ENCODE assay signal across 13 mouse cellular contexts in genomic region chr4:88195898-88196495, GRCm38 (mm10).
DNase-seq lines count a peak whose midpoint lies in the region; ATAC-seq and TF ChIP-seq lines count a peak whose summit lies in the region.
"Had no signal": no experiment of that assay in that cellular context is flagged by ENCODE, and none has a peak within 500 bp of the region (broad histone marks: within the 10 kb centered on the region; RNA-seq: fewer than 3 reads in every experiment).

No protein-coding gene starts in this region.

- H3K9ac ChIP-seq in intestine, embryonic 16.5 days (ENCODE audit: low read depth, low read length) = no peak overlapping the region

- no peak overlapping the region for H3K4me3 ChIP-seq in left cerebral cortex, adult 2 months
- no peak overlapping the region for H3K4me3 ChIP-seq in intestine, embryonic 16.5 days (ENCODE audit: low read length)
- H3K4me3 ChIP-seq: erythroblast, embryonic 14.5 days; megakaryocyte, embryonic 14.5 days had no signal

- TF ChIP-seq CTCF in left cerebral cortex, adult 2 months (IDR thresholded peaks at IDR 0.05) = no peak; the same call in none of the 2 replicates

- peak overlapping the region; percentile 32; the same call in 1 of the 2 replicates for H3K27ac ChIP-seq in left cerebral cortex, adult 2 months
- no peak overlapping the region for H3K27ac ChIP-seq in intestine, embryonic 16.5 days (ENCODE audit: low read length)

- intact Hi-C loops in left cerebral cortex, adult 2 months (cut with DNase I) = loop anchor here (5.0 kb wide), 1 partner anchor 159 kb away; no protein-coding TSS in a partner anchor

- H3K27me3 ChIP-seq in intestine, embryonic 16.5 days (replicated peaks; ENCODE audit: control insufficient read depth, insufficient read depth, low read length) = no peaks in the 10 kb centered on the region
- H3K27me3 ChIP-seq: megakaryocyte, embryonic 14.5 days; Patski had no signal

- DNase-seq in frontal cortex, postnatal 10 days (ENCODE audit: low spot score in 2 of 2) = no peak
- peak; percentile 58 for DNase-seq in Muller cell, postnatal 12 days (ENCODE audit: inconsistent ontology term)
- DNase-seq in cerebellum, postnatal 14 days = peak; percentile 71 to 88
- no peak for DNase-seq in left cerebral cortex, adult 2 months (ENCODE audit: extremely low spot score in 1 of 2, low spot score in 2 of 2)
- no peak for DNase-seq in adrenal gland, postnatal 4 days (ENCODE audit: low spot score in 2 of 2)
- no peak for DNase-seq in adrenal gland, adult (ENCODE audit: inconsistent age in 2 of 2, low spot score in 1 of 2)
- DNase-seq: B cell, adult 2 months; thymus, adult 18-20 months had no signal

- H3K9me3 ChIP-seq in intestine, embryonic 16.5 days (ENCODE audit: control insufficient read depth, low read length) = no peaks in the 10 kb centered on the region
- H3K9me3 ChIP-seq: megakaryocyte, embryonic 14.5 days had no signal

- no peaks in the 10 kb centered on the region for H3K36me3 ChIP-seq in intestine, embryonic 16.5 days (ENCODE audit: control insufficient read depth, insufficient read depth, low read length)

- 0 out of 2 replicates have a peak, but pooled peaks cover 4% of the 10 kb centered on the region for H3K4me1 ChIP-seq in intestine, embryonic 16.5 days (ENCODE audit: control insufficient read depth, insufficient read depth, low read length)

- H3K4me2 ChIP-seq in intestine, embryonic 16.5 days (ENCODE audit: low read depth, low read length) = no peak overlapping the region

- peak; percentile 97 for ATAC-seq in frontal cortex, adult (ENCODE audit: low TSS enrichment)
- ATAC-seq in intestine, embryonic 16.5 days = no peak
- ATAC-seq: Patski had no signal

- WGBS in intestine, embryonic 16.5 days = 71% methylated on average over 4 of the region's 4 CpGs

Comparison
In these comparisons a context has a peak if more than half of its experiments do, and no peak if none do; other contexts are left out.
1. DNase-seq: peak in Muller cell, postnatal 12 days (single experiment) and cerebellum, postnatal 14 days (2 of 2); none in frontal cortex, postnatal 10 days (0 of 2), left cerebral cortex, adult 2 months (0 of 2), adrenal gland, postnatal 4 days (0 of 2) and adrenal gland, adult (0 of 2).